Mouse (Mus musculus) T-helper 17 cell (primary cell): ENCODE measurements around the gene Olfr774.
"Not testable (repeated sequence)": the region's sequence is repeated elsewhere in the genome, so short reads cannot be mapped to it uniquely, and the experiment has no call there.

Experiments used
- in situ Hi-C, 2 experiments: fragments of 300-600 bp; cut with MboI, MseI; formaldehyde crosslinking; loops; 1 replicate in 1 of 2; 2 replicates in 1 of 2; pipeline ENCODE4 v1.15.1; 2025; ENCODE audit warnings: high pct_unique_total_duplicates in 2 of 2

Olfr774 gene

GRCm38 (mm10) chr10:129235904-129236303 lies at the start of gene Olfr774:
TSS of gene Olfr774 (plus strand) at chr10:129236204.
- in situ Hi-C loops = no loop called here

DNA sequence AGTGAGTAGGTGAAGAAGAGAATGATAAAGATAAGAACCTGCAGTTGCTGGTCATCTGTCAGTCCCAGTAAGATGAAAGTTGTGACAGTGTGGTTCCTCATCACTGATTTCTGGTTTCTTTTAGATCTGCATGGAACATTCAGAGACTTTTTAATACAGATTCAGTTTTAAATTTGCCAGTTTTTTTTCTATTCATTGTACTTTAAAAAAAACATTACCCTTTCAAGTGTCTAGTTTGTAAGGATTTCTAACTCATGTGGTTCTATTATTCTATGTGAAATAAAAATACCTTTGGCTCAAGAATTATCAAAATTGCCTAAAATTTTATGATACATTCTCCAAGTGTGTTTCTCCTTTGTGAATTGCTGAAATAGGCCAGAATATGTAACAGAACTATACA lies 48.7 kb upstream of the Olfr774 start, which contains the start of gene Olfr773:
Gene Olfr773 (minus strand): TSS at position 101 of the 400 bp plus-strand sequence.
- in situ Hi-C loops = not testable (repeated sequence)

DNA sequence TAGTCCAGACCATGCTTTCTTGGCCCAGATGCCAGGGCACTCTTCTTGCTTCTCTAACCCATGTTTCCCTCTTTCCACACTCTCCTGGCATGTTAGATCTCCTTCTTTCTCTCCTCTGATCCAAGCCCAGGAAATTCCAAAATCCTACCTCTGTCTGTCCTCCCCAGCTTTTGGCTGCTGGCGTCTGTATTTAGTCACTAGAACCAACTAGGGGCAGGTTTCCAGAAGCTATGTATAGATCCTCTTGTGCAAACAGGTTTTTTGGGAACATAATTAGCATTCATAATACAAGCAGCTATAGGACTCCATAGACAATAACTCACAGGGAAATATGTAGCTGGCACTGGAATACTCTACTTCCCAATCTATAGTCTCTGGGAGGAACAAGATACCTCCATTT lies 5.3 kb upstream of the Olfr774 start:
- in situ Hi-C loops = no loop called here

- in situ Hi-C loops = no loop called here
These were observed 12.1 kb downstream of the Olfr774 start, which contains the start of gene Olfr775 for GRCm38 (mm10) chr10:129248112-129248511. TSS of gene Olfr775 (plus strand) at chr10:129248412.

DNA sequence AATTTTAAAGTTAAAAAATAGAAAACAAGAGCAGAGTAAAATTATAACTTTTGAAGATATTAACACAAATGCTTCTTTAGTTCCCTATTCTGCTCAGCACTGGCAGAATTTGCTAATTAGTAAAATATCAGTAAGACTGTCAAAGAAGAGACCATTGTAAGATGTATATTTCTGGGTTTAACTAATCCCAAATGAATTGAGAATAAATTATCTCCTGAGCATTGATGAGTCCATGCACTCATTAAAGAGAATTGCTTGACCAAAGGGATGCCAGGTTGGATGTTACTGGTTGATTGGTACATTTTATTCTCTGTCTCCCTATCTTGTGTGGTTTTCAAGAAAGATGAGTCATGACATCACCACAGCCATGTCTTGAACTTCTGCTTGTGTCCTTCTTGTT lies 22.8 kb downstream of the Olfr774 start, which contains the start of gene Olfr776:
Gene Olfr776 (plus strand): TSS at position 301 of the 400 bp plus-strand sequence.
- in situ Hi-C loops = no loop called here

DNA sequence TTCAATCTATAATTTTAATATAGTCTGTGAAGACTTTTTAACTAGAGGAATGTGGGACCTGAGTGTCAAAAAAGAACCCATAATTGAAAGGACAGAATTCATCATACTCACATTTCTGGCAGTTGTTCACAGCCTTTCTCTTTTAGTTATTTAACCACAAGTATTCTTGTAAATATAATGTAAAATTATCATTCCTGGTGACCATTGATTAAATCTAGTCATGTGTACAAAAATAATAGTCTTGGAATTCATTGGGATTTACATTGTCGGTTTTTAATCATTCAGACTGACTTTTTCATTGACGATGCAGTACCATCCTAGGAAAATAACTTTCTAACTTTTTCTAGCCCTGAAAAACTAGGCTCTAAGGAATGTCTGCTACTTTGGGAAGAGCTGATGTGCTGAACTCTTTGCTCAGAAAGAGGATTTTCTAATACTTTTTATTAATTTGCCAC lies 35.1 kb downstream of the Olfr774 start, which contains the start of gene Olfr777:
Gene Olfr777 (minus strand): TSS at position 405 of the 455 bp plus-strand sequence.
- in situ Hi-C loops = no loop called here
